Mouse (Mus musculus) heart, adult 2 months (tissue): ENCODE data around the gene Camkv.

ENCODE experiments used
- CTCF ChIP-seq: fragments of 200-600 bp; IDR thresholded peaks from 2 replicates; pipeline ENCODE4 v1.8.1; 2022; ENCODE audit warnings: antibody characterized with exemption, mild to moderate bottlenecking, moderate library complexity
- EP300 ChIP-seq: fragments of 200-500 bp; IDR thresholded peaks from 2 replicates; pipeline ENCODE4 v1.6.1; 2011; ENCODE audit warnings: low read depth, low read length, control low read depth; ENCODE audit not compliant: insufficient read depth

DNA sequence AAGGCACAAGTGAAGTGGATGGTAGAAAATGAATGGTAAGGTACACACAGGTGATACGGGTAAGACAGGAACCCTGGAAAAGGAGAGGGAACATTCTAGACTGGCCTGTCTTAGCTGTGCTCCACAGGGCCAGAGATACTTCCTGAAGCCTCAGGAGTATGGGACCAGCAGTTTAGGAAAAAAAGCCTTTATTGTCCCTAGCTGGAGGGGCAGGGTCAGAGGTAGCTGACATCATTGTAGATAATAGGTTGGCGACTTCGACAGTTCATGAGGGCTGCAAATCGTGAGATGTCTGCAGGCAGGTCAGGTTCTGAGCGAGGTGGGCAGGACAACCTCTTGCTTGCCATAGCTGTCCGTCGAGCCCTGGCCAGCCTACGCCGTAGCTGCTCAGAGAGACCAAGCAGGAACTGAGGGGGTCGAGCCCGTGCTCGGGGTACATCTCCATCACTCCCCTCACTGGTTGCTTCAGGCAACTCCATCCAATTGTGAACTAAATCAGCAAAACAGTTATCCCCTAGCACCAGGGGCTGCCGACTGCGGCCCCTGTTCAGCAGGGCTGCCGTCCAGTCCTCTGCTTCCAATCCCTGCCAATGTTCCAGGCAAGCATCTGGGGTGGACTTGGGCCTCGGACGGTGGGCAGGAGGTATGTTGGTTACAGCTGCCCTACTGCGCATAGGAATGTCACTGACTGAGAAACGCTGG lies 48.7 kb downstream of the Camkv start:
- TF ChIP-seq EP300 (no peak), CTCF (no peak)
